Mouse (Mus musculus) testis, adult 2 months (tissue): ENCODE measurements around the gene Bend6.

Source experiments
- CTCF ChIP-seq: fragments of 200-500 bp; IDR thresholded peaks from 2 replicates; pipeline ENCODE4 v1.5.1; 2012; ENCODE audit warnings: low read depth, mild to moderate bottlenecking, inconsistent platforms, low read length, moderate library complexity; ENCODE audit not compliant: control insufficient read depth, insufficient read depth, insufficient replicate concordance
- POLR2A ChIP-seq: fragments of 200-500 bp; IDR thresholded peaks from 2 replicates; pipeline ENCODE4 v1.6.1; 2012; ENCODE audit warnings: low read depth, mild to moderate bottlenecking, inconsistent platforms, low read length, moderate library complexity; ENCODE audit not compliant: control insufficient read depth

DNA sequence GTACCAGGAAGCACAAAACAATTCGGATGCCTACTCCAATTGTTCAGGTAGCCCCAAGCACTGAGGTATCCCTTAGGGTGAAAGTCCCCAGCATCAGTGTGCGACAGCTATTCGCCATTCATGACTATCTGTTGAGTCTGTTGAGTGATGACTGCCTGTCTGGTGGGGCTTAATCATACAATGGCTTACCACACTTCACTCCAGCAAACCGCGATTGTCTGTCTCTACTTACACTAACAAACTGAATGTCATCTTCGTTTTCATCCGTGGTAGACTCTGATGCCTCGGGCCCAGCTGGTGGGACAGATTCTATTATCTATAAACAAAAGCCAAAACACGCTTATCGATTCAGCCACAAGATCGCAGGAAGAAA lies 94.1 kb downstream of the Bend6 start:
- no peak for TF ChIP-seq CTCF
- no peak for TF ChIP-seq POLR2A
